Mouse (Mus musculus) left cerebral cortex, adult 2 months (tissue): ENCODE results near the gene Acss1. TPM values are rescaled to one million over a fixed set of nuclear protein-coding genes. Genes with fewer than 3 reads are reported as not detected.

Experiments
- DNase-seq, 2 experiments: peaks; one replicate each; pipeline ENCODE4 v3.0.0; 2021 to 2022; ENCODE audit warnings: low spot score in 2 of 2, mixed read lengths in 1 of 2; ENCODE audit errors: extremely low spot score in 1 of 2
- H3K27ac ChIP-seq: fragments of 200-600 bp; 2 replicates; pipeline ENCODE4 v1.8.1; 2022
- H3K4me3 ChIP-seq: fragments of 200-600 bp; 2 replicates; pipeline ENCODE4 v1.8.1; 2022
- CTCF ChIP-seq: fragments of 200-600 bp; IDR thresholded peaks from 2 replicates; pipeline ENCODE4 v1.8.1; 2022; ENCODE audit warnings: antibody characterized with exemption, mild to moderate bottlenecking, moderate library complexity
- intact Hi-C: fragments of 180-260 bp; cut with DNase I; formaldehyde crosslinking; loops from one replicate; pipeline ENCODE4 v1.15.1; 2025
- total RNA-seq, 2 experiments: library from RNA; stranded (reverse); gene quantifications; 2 replicates each; pipeline ENCODE4 v1.2.3; 2021

Acss1 gene
- total RNA-seq, 2 experiments from 2014 or later: 18.5 to 21.5 TPM

GRCm38 (mm10) chr2:150678392-150678791 is 10.1 kb upstream of the Acss1 start:
- DNase-seq: peak; percentile 56 to 70
- intact Hi-C loops: loop anchor here (1.0 to 5.0 kb wide), 4 partner anchors 70 to 323 kb away; partner anchors contain the start of genes Entpd6, Gins1 and Pygb
- Histone ChIP-seq H3K27ac (no peak overlapping the region), H3K4me3 (no peak overlapping the region)
- peak; percentile 93 for TF ChIP-seq CTCF

DNA sequence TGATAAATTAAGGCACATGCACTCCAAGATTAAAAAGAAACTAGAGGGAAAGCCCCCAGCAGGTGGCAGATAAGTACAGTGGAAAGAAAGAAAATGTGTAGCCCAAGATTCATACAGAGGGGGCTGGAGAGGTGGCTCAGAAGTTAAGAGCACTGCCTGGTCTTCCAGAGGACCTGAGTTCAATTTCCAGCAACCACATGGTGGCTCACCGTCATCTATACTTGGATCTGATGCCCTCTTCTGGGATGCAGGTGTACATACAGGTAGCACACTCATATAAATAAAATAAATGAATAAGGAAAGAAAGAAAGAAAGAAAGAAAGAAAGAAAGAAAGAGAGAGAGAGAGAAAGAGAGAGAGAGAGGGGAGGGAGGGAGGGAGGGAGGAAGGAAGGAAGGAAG is 7.2 kb upstream of the Acss1 start:
- Histone ChIP-seq H3K27ac (no peak overlapping the region), H3K4me3 (no peak overlapping the region)
- intact Hi-C loops: loop anchor here (1.0 to 5.0 kb wide), 4 partner anchors 67 to 232 kb away; partner anchors contain the start of genes Apmap, Gins1 and Pygb
- no peak for DNase-seq
- no peak for TF ChIP-seq CTCF

DNA sequence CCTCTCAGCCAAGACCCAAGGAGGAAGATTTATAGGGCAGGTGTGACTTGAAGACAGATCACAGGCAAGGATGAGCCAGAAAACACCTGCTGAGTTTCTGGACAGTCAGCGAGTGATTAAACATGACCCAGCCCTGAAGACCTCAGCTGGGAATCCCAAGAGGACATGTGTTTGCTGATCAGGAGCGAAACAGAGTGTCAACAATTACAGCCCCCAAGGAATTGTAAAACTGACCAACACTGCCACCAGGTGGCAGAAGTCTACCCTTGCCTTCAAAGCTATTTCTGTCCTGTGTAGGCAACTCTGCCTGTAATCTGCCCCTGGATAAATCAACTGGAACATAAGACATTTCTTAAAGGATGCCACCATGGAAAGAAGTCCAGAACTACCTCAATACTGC is 6.6 kb upstream of the Acss1 start:
- intact Hi-C loops: loop anchor here (1.0 to 5.0 kb wide), 4 partner anchors 67 to 232 kb away; partner anchors contain the start of genes Apmap, Gins1 and Pygb
- H3K27ac ChIP-seq: no peak overlapping the region
- peak; percentile 75 for TF ChIP-seq CTCF
- H3K4me3 ChIP-seq: no peak overlapping the region
- DNase-seq: peak; percentile 60 to 63

DNA sequence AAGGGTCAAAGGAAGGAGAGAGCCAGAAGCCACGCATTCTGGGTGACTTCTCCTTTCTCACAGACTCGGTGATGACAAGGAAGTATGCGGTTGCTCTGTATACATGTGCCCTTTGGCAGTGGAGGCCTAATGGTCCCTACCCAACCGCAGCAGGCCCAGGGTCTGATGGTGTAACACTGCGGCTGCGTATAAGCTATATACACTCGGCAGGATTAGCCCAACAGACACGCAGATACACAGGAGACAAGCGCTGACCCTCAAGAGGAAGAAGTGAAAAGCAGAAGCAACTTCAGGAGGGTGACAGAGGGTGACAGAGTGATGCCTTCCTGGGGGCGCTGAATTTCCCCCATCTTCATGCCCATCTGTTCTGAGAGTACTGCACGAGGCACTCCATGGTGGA is 5.6 kb upstream of the Acss1 start:
- H3K4me3 ChIP-seq: no peak overlapping the region
- intact Hi-C loops: no loop called here
- no peak for TF ChIP-seq CTCF
- H3K27ac ChIP-seq: no peak overlapping the region
- no peak for DNase-seq

- H3K27ac ChIP-seq: no peak overlapping the region
- DNase-seq: no peak
Observed at GRCm38 (mm10) chr2:150671609-150672290, 3.5 kb upstream of the Acss1 start.

DNA sequence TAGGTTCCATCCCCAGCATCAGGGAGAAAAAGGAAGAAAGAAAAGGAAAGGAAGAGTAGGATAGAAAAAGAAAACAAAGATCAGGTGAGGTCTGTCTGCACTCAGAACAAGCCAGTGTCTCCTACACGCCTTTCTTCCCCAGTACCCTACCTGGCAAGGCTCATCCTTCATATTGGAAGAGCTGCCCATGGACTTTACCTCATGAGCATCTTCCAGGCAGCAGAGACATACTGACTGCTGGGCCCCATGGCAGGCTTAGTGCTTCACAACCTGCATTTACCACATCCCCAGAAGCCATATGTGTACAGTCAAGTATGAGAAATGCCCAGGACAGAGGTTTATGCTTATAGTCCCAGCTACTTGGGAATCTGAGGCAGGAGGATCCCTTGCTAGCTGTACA is 2.6 kb upstream of the Acss1 start:
- intact Hi-C loops: no loop called here

More at GRCm38 (mm10) chr2:150671609-150672290, 3.5 kb upstream of the Acss1 start:
- no peak overlapping the region for H3K4me3 ChIP-seq
- intact Hi-C loops: no loop called here
- no peak for TF ChIP-seq CTCF

DNA sequence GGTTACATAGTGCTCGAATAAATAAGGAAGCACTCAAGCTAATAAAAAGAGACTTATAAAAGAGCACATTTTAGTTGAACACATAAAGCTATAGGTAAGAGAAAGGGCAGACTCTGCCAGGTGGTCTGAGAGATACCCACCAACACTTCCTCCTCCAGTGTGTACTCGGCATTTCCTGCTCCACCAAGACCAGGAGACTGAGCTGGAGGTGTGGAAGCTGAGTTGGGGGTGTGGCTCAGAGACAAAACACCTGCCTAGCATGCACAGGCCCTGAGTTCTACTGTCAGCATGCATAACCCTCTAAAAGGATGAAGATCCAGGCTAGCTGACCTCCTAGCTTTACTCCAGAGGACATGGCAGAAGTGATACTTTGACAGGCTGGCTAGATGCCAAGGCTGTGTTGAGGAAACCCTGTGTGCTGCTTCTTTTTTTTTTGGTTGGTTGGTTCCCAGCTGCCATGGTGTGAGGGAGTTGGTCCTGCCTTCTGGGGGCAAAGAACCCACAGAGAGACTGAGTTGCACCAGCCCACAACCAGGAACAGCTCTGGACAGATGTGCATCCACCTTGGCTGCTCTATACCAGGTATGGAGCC is 1.2 kb upstream of the Acss1 start:
- Histone ChIP-seq H3K27ac (no peak overlapping the region), H3K4me3 (no peak overlapping the region)
- intact Hi-C loops: loop anchor here (10.0 kb wide), 1 partner anchor 1785 kb away; no protein-coding TSS in a partner anchor
- no peak for TF ChIP-seq CTCF
- no peak for DNase-seq

More for the DNA sequence above, 2.6 kb upstream of the Acss1 start:
- Histone ChIP-seq H3K27ac (no peak overlapping the region), H3K4me3 (no peak overlapping the region)
- DNase-seq: no peak
- no peak for TF ChIP-seq CTCF

DNA sequence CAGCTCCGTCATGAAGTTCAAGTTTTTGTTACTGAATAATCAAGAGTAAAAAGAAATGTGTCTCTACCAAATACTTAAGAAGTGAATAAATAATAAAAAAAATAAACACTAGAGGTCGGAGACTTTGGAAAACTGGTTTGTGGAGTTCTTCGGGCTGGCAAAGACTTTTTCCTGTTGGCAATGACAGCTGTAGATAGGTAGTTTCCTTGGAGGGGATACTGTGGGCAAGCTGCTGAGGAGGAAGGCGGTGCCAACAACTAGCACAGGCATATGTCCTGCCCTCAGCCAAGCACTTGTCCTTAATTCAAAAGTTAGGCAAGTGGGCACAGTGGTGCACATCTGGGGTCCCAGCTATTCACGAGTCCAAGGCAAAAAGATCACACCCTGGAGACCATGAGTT is 656 bp upstream of the Acss1 start:
- no peak for DNase-seq
- TF ChIP-seq CTCF: no peak
- H3K27ac ChIP-seq: no peak overlapping the region
- intact Hi-C loops: loop anchor here (10.0 kb wide), 1 partner anchor 1784 kb away; no protein-coding TSS in a partner anchor
- no peak overlapping the region for H3K4me3 ChIP-seq

DNA sequence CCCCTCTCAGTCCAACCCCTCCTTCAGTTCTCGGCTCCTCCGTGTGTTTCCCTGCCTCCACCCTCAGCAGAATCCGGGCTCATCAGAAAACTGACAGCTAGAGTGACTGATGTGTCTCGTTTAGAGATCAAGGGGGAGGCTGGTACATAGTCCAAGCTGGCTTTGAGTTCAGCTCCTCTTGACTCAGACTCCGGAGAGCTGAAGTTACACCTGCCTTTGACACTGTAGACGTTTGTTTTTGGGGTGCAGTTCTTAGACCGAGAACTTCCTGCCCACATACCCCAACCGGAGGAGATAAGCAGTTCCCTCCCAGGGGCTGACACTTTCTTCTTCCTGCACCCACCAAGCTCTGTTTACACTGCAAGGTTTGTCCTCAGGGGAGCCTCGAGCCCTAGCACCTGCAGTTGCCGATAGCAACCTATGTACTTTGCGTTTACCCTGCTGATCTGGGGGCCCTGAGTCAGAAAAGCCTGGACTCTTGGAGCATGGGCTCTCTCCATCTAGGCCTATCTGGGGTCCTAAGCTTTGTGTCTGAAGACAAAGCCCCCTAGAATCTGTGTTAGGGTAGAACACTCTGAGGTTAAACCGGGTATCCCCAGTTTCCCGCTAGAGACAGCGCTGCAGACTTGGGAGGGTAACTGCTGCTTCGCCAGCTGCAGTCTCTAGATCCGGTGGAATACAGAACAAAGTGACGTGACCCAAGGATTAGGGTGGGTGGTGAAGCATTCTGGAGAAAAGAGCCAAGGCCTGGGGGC is 1.1 kb downstream of the Acss1 start:
- DNase-seq: no peak
- intact Hi-C loops: loop anchor here (10.0 kb wide), 1 partner anchor 1782 kb away; no protein-coding TSS in a partner anchor
- H3K27ac ChIP-seq: peak overlapping the region; percentile 79

GRCm38 (mm10) chr2:150666723-150667064 is 1.6 kb downstream of the Acss1 start:
- TF ChIP-seq CTCF: no peak
- intact Hi-C loops: loop anchor here (10.0 kb wide), 1 partner anchor 1782 kb away; no protein-coding TSS in a partner anchor
- DNase-seq: no peak
- Histone ChIP-seq H3K4me3 (peak overlapping the region; percentile 81), H3K27ac (peak overlapping the region; percentile 79; the same call in 1 of the 2 replicates)

More for the DNA sequence above, 1.1 kb downstream of the Acss1 start:
- H3K4me3 ChIP-seq: peak overlapping the region; percentile 81
- no peak for TF ChIP-seq CTCF

DNA sequence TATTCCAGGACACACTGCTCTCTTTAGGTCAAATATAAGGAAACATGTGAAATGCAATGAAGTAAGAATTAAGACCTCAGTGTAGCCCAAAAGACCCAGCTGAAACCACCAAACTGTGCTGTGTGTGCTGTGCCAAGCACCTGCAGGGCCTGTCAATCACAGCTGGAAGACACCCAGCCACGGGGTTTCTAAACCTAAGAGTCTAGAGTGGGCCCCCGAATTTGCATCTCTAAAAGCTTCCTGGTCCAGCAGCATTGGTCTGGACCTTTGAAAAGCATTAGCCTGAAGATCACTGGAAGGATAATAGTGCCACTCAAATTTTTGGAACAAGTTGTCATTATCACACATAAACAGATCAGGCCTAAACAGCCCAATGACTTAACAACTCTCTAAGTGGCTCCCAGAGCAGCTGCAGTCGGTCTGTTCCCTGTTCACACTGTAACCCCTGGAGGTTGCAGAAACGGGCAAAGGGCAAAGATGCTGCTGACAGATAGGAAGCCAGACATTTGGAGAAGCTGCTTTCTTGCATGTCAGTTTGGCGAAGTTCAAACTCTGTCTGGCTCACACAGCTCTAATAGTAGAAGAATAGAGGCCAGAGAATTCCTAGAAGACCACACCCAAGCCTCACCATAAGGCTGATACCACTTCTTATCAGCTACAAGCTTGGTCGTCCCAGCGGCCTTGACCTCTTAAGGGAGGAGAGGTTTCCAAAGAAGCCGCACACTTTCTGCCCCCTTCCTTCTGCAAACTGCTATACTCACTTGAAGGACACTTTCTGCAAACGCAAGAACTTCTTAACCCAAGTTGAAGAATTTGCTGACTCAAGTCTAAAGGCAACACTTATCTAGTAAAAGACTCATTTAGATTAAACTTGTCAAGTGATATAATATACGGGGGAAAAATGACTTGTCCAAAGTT is 2.5 kb downstream of the Acss1 start:
- Histone ChIP-seq H3K4me3 (no peak overlapping the region), H3K27ac (peak overlapping the region; percentile 15; the same call in 1 of the 2 replicates)
- no peak for DNase-seq
- TF ChIP-seq CTCF: no peak
- intact Hi-C loops: loop anchor here (10.0 kb wide), 1 partner anchor 1781 kb away; no protein-coding TSS in a partner anchor
